Mouse (Mus musculus) lung, postnatal 0 days (tissue): Measurements from ENCODE around the gene Gbf1. TPM values are rescaled to one million over a fixed set of nuclear protein-coding genes. Genes with fewer than 3 reads are reported as not detected.

Experiments used
- ATAC-seq: fragments of 200-750 bp; cut with Nextera tagmentation; 2 replicates; pipeline ENCODE4 v1.8.0; 2017; ENCODE audit warnings: moderate library complexity
- DNase-seq: peaks from one replicate; pipeline ENCODE4 v3.0.0-alpha.2; 2016; ENCODE audit warnings: low spot score
- H3K27ac ChIP-seq: fragments of 300-500 bp; sonication (generic); 2 replicates; pipeline ENCODE4 v1.5.1; 2014; ENCODE audit warnings: antibody characterized with exemption, mild to moderate bottlenecking, low read length, mixed read lengths
- H3K27me3 ChIP-seq: fragments of 300-500 bp; sonication (generic); replicated peaks from 2 replicates; pipeline ENCODE4 v1.6.1; 2014; ENCODE audit warnings: low read length, mixed read lengths; ENCODE audit not compliant: insufficient read depth
- H3K36me3 ChIP-seq: fragments of 300-500 bp; sonication (generic); 2 replicates; pipeline ENCODE4 v1.6.1; 2014; ENCODE audit warnings: low read length, mixed read lengths; ENCODE audit not compliant: insufficient read depth
- H3K4me1 ChIP-seq: fragments of 300-500 bp; sonication (generic); 2 replicates; pipeline ENCODE4 v1.6.1; 2014; ENCODE audit warnings: antibody characterized with exemption, low read depth, low read length, mixed read lengths; ENCODE audit not compliant: insufficient read depth
- H3K4me2 ChIP-seq: fragments of 300-500 bp; sonication (generic); replicated peaks from 2 replicates; pipeline ENCODE4 v1.6.1; 2014; ENCODE audit warnings: low read depth, mild to moderate bottlenecking, low read length, moderate library complexity, mixed read lengths
- H3K4me3 ChIP-seq: fragments of 300-500 bp; sonication (generic); 2 replicates; pipeline ENCODE4 v1.5.1; 2014; ENCODE audit warnings: low read depth, low read length
- H3K9ac ChIP-seq: fragments of 300-500 bp; sonication (generic); replicated peaks from 2 replicates; pipeline ENCODE4 v1.6.1; 2014; ENCODE audit warnings: low read depth, mild to moderate bottlenecking
- H3K9me3 ChIP-seq: fragments of 300-500 bp; sonication (generic); 2 replicates; pipeline ENCODE4 v1.6.1; 2016; ENCODE audit warnings: low read length, mixed read lengths
- CTCF ChIP-seq: IDR thresholded peaks from 2 replicates; pipeline ENCODE4 v1.5.1; 2016; ENCODE audit warnings: antibody characterized with exemption, mild to moderate bottlenecking
- EP300 ChIP-seq: IDR thresholded peaks from 2 replicates; pipeline ENCODE4 v1.6.1; 2016; ENCODE audit warnings: antibody characterized with exemption, mild to moderate bottlenecking, control low read depth
- WGBS: fragments of 180-500 bp; shearing (Covaris S2); extraction: QIAGEN DNeasy Blood & Tissue Kit; methylation state at CpG from one replicate; pipeline ENCODE4 v1.1.7; 2014; 5-methylcytosine and 5-hydroxymethylcytosine counted together
- polyA plus RNA-seq: library from polyadenylated mRNA; unstranded; fragments of >200 nt; fragmentation: Nextera tagmentation; extraction: Ambion mirVana; gene quantifications from 2 replicates; pipeline ENCODE4 v1.2.1, GENCODE M21; 2015

The Gbf1 gene
- polyA plus RNA-seq, 1 experiment from 2014 or later: 32.1 TPM

DNA sequence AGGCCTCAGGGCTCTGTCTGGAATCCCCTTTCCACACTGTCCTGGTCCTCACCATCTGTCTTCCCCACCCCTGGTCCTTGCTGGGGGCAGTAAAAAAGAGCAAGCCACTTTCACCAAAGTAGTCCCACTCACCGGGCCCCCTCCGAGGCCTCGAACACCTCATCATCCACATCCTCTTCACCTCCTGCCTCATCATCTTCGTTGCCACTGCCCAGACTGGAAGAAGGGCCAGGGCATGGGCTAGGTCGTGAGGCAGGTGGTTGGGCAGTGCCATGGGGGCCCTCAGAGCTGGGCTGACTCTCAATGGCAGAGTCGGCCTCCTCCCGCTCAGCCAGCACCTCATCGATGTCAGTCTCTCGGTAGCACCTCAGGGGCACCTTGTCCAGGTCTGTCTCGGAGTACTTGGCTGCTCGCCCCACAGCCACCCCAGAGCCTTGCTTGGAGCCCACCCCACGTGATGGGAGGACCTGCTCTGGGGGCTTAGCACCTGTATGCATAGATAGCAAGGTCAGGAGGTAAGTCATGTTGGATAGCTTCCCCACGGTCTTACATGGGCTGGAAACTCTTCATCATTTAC, 170.8 kb downstream of the Gbf1 start:
- DNase-seq (no peak), ATAC-seq (no peak)
- H3K27ac ChIP-seq: no peak overlapping the region
- TF ChIP-seq CTCF (no peak), EP300 (no peak)
- no peaks in the 10 kb centered on the region for H3K36me3 ChIP-seq
- no peak overlapping the region for H3K4me2 ChIP-seq
- no peak overlapping the region for H3K4me3 ChIP-seq
- H3K9ac ChIP-seq: no peak overlapping the region
- no peaks in the 10 kb centered on the region for H3K9me3 ChIP-seq
- peaks cover 16% of the 10 kb centered on the region for H3K4me1 ChIP-seq
- 61% methylated on average over 13 of the region's 13 CpGs for WGBS
- peaks cover 58% of the 10 kb centered on the region for H3K27me3 ChIP-seq

- Histone ChIP-seq H3K27ac (no peak overlapping the region), H3K4me3 (no peak overlapping the region), H3K36me3 (no peaks in the 10 kb centered on the region), H3K9ac (no peak overlapping the region), H3K4me1 (peaks cover 13% of the 10 kb centered on the region), H3K4me2 (no peak overlapping the region), H3K9me3 (no peaks in the 10 kb centered on the region), H3K27me3 (peaks cover 51% of the 10 kb centered on the region)
- WGBS: 64% methylated on average over 5 of the region's 5 CpGs
- DNase-seq: no peak
- ATAC-seq: no peak
- TF ChIP-seq EP300 (no peak), CTCF (no peak)
These were observed 171.4 kb downstream of the Gbf1 start for GRCm38 (mm10) chr19:46323716-46324115.

- Histone ChIP-seq H3K4me3 (no peak overlapping the region), H3K9ac (no peak overlapping the region), H3K27ac (no peak overlapping the region), H3K36me3 (no peaks in the 10 kb centered on the region), H3K4me1 (peaks cover 18% of the 10 kb centered on the region), H3K27me3 (peaks cover 45% of the 10 kb centered on the region), H3K4me2 (no peak overlapping the region), H3K9me3 (no peaks in the 10 kb centered on the region)
- DNase-seq (no peak), ATAC-seq (no peak)
- TF ChIP-seq CTCF (no peak), EP300 (no peak)
- WGBS: 55% methylated on average over 11 of the region's 11 CpGs
These were observed 172.1 kb downstream of the Gbf1 start for GRCm38 (mm10) chr19:46324366-46324765.

DNA sequence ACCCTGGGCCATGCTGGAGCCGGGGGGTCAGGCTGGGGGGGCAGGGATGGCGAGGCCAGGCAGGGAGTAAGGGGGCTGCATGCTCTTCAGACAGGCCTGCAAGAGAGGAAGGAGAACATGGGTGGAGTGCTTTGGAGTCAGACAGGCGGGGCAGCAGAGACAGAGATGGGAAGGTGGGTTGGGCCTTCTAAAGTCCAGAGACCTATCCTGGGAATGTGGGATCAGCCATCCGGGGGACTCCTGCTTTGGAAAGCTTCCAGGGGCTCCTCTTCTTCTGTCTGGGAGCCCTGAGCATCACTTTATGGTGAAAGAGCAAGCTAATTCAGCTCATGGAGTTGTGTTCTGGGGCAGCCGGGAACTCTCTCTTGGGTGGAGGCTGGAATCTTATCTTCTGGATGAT, 172.6 kb downstream of the Gbf1 start:
- WGBS: 62% methylated on average over 4 of the region's 5 CpGs
- Histone ChIP-seq H3K36me3 (no peaks in the 10 kb centered on the region), H3K9ac (no peak overlapping the region), H3K27ac (no peak overlapping the region), H3K27me3 (peaks cover 39% of the 10 kb centered on the region), H3K9me3 (no peaks in the 10 kb centered on the region), H3K4me3 (no peak overlapping the region), H3K4me2 (no peak overlapping the region), H3K4me1 (peaks cover 20% of the 10 kb centered on the region)
- TF ChIP-seq EP300: no peak
- TF ChIP-seq CTCF: no peak
- ATAC-seq (no peak), DNase-seq (no peak)

GRCm38 (mm10) chr19:46326019-46326755, 173.9 kb downstream of the Gbf1 start:
- DNase-seq: no peak
- Histone ChIP-seq H3K9ac (no peak overlapping the region), H3K9me3 (no peaks in the 10 kb centered on the region), H3K27me3 (peaks cover 31% of the 10 kb centered on the region), H3K27ac (no peak overlapping the region), H3K4me2 (no peak overlapping the region), H3K36me3 (0 out of 2 replicates have a peak, but pooled peaks cover 3% of the 10 kb centered on the region), H3K4me3 (no peak overlapping the region), H3K4me1 (peaks cover 20% of the 10 kb centered on the region)
- TF ChIP-seq EP300: no peak
- TF ChIP-seq CTCF: no peak
- ATAC-seq: no peak
- WGBS: 6% methylated on average over 25 of the region's 29 CpGs

DNA sequence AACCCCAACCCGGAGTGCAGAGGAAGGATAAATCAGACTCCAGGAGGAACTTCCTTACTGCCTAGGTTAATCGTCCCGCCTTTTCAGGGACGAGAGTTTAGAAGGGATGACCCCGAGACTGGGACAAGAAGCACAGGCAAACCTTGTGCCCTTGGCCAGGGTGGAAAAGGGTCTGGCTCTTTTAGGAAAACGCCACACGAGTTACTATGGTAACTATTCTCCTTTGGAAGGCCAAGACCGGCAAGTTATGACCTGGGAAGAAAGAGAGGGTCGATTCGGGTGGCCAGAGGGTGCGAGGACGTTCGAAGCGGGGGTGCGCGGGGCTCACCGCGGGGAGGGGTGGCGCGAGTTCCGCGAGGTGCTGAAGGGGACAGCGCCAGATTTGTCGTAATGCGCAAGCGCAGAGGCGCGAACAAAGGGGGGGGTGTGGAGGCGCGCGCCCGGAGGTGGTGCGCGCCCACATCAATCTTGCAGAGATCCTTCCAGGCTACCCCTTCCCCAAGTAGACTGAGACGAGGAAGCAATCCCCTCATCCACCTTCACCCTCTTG, 174.5 kb downstream of the Gbf1 start, which contains the start of gene Psd:
TSS of gene Psd (minus strand) at position 401 of the 550 bp plus-strand sequence.
- no peak for TF ChIP-seq EP300
- Histone ChIP-seq H3K4me1 (peaks cover 20% of the 10 kb centered on the region), H3K27ac (peak within 1 kb of the TSS; percentile 86), H3K9me3 (no peaks in the 10 kb centered on the region), H3K27me3 (peaks cover 27% of the 10 kb centered on the region), H3K9ac (no peak within 1 kb of the TSS), H3K36me3 (0 out of 2 replicates have a peak, but pooled peaks cover 3% of the 10 kb centered on the region), H3K4me3 (peak within 1 kb of the TSS; percentile 61), H3K4me2 (peak within 1 kb of the TSS; percentile 99)
- ATAC-seq (no peak), DNase-seq (peak; percentile 18)
- WGBS: 2% methylated on average over 33 of the region's 35 CpGs
